Comparison of ENCODE assay signal across 7 mouse cellular contexts in genomic region chr7:27480927-27481626, GRCm38 (mm10). TPM values are rescaled to one million over a fixed set of nuclear protein-coding genes. Genes with fewer than 3 reads are reported as not detected.
DNase-seq lines count a peak whose midpoint lies in the region; ATAC-seq and TF ChIP-seq lines count a peak whose summit lies in the region.

No protein-coding gene starts in this region.

- no peak for TF ChIP-seq POLR2A in lung, adult 2 months (IDR thresholded peaks at IDR 0.05; ENCODE audit: borderline replicate concordance, extremely low read depth, low read depth, low read length)

- H3K9ac ChIP-seq in embryonic facial prominence, embryonic 14.5 days (ENCODE audit: low read depth, low read length) = peak overlapping the region; percentile 56
- H3K9ac ChIP-seq in kidney, postnatal 0 days (ENCODE audit: low read depth, low read length) = peak overlapping the region; percentile 46
- H3K9ac ChIP-seq in neural tube, embryonic 15.5 days (replicated peaks) = peak overlapping the region; percentile 38; the same call in 1 of the 2 replicates

- peaks cover 12% of the 10 kb centered on the region for H3K36me3 ChIP-seq in embryonic facial prominence, embryonic 14.5 days (ENCODE audit: control insufficient read depth, insufficient read depth, low read length)
- H3K36me3 ChIP-seq in kidney, postnatal 0 days (ENCODE audit: insufficient read depth, low read length) = peaks cover 1% of the 10 kb centered on the region; the same call in 1 of the 2 replicates
- H3K36me3 ChIP-seq in neural tube, embryonic 15.5 days = 0 out of 2 replicates have a peak, but pooled peaks cover 3% of the 10 kb centered on the region

- H3K4me3 ChIP-seq in lung, adult 2 months (replicated peaks; ENCODE audit: extremely low read depth, low read depth, low read length) = peak overlapping the region; percentile 9
- peak overlapping the region; percentile 30 for H3K4me3 ChIP-seq in embryonic facial prominence, embryonic 14.5 days (ENCODE audit: low read depth, low read length)
- H3K4me3 ChIP-seq in kidney, postnatal 0 days (replicated peaks; ENCODE audit: low read depth, low read length) = peak overlapping the region; percentile 29
- peak overlapping the region; percentile 30 for H3K4me3 ChIP-seq in neural tube, embryonic 15.5 days (replicated peaks)

- no peak for TF ChIP-seq CTCF in lung, adult 2 months (IDR thresholded peaks at IDR 0.05; ENCODE audit: insufficient read depth, low read length)
- no peak for TF ChIP-seq CTCF in kidney, postnatal 0 days (IDR thresholded peaks at IDR 0.05; ENCODE audit: low read depth)

- DNase-seq in lung, adult 2 months = no peak
- no peak for DNase-seq in lung, adult 18-20 months
- DNase-seq in embryonic facial prominence, embryonic 14.5 days (ENCODE audit: low spot score) = no peak
- DNase-seq in kidney, postnatal 0 days (ENCODE audit: low spot score) = no peak
- DNase-seq in adrenal gland, postnatal 36 days = no peak
- DNase-seq in gastrocnemius, postnatal 25 days = no peak

- H3K27me3 ChIP-seq in embryonic facial prominence, embryonic 14.5 days (replicated peaks; ENCODE audit: control insufficient read depth, insufficient read depth, low read length) = no peaks in the 10 kb centered on the region
- no peaks in the 10 kb centered on the region for H3K27me3 ChIP-seq in kidney, postnatal 0 days (ENCODE audit: insufficient read depth, low read length)
- no peaks in the 10 kb centered on the region for H3K27me3 ChIP-seq in neural tube, embryonic 15.5 days (replicated peaks)

- H3K27ac ChIP-seq in embryonic facial prominence, embryonic 14.5 days (replicated peaks; ENCODE audit: low read depth, low read length) = peak overlapping the region; percentile 84
- peak overlapping the region; percentile 85 for H3K27ac ChIP-seq in kidney, postnatal 0 days
- peak overlapping the region; percentile 54; the same call in 1 of the 2 replicates for H3K27ac ChIP-seq in neural tube, embryonic 15.5 days (replicated peaks)

- H3K4me1 ChIP-seq in lung, adult 2 months (ENCODE audit: control insufficient read depth, insufficient read depth, low read length) = no peaks in the 10 kb centered on the region
- peaks cover 7% of the 10 kb centered on the region for H3K4me1 ChIP-seq in embryonic facial prominence, embryonic 14.5 days (ENCODE audit: control insufficient read depth, insufficient read depth, low read length)
- H3K4me1 ChIP-seq in kidney, postnatal 0 days (replicated peaks; ENCODE audit: insufficient read depth, low read length) = peaks cover 9% of the 10 kb centered on the region; the same call in 1 of the 2 replicates
- peaks cover 8% of the 10 kb centered on the region for H3K4me1 ChIP-seq in neural tube, embryonic 15.5 days

- H3K4me2 ChIP-seq in embryonic facial prominence, embryonic 14.5 days (ENCODE audit: low read depth, low read length) = peak overlapping the region; percentile 66
- peak overlapping the region; percentile 59 for H3K4me2 ChIP-seq in kidney, postnatal 0 days (ENCODE audit: low read length)
- peak overlapping the region; percentile 65 for H3K4me2 ChIP-seq in neural tube, embryonic 15.5 days

- no peaks in the 10 kb centered on the region for H3K9me3 ChIP-seq in embryonic facial prominence, embryonic 14.5 days (ENCODE audit: control insufficient read depth, low read length)
- no peaks in the 10 kb centered on the region for H3K9me3 ChIP-seq in kidney, postnatal 0 days (replicated peaks; ENCODE audit: low read length)
- no peaks in the 10 kb centered on the region for H3K9me3 ChIP-seq in neural tube, embryonic 15.5 days (replicated peaks)

- no peak; the same call in 1 of the 2 replicates for ATAC-seq in embryonic facial prominence, embryonic 14.5 days (ENCODE audit: low read depth)
- no peak for ATAC-seq in kidney, postnatal 0 days (replicated peaks; ENCODE audit: low FRiP score, low read depth)
- ATAC-seq in neural tube, embryonic 15.5 days (ENCODE audit: low FRiP score) = no peak

- 15% methylated on average over 11 of the region's 11 CpGs for WGBS in lung, adult 2 months
- 5% methylated on average over 10 of the region's 11 CpGs for WGBS in embryonic facial prominence, embryonic 14.5 days
- 12% methylated on average over 11 of the region's 11 CpGs for WGBS in kidney, postnatal 0 days
- 11% methylated on average over 11 of the region's 11 CpGs for WGBS in neural tube, embryonic 15.5 days

RNA-seq across cellular contexts. Expression of gene Sertad1, which starts 5.6 kb away (rescaled TPM):
- 50.7 and 56.1 TPM in 2 replicates for polyA plus RNA-seq in lung, adult 2 months (2012; rRNA removed)
- 32.6 and 34.7 TPM in 2 replicates for polyA plus RNA-seq in embryonic facial prominence, embryonic 14.5 days (2014; fragmentation: Nextera tagmentation; extraction: Ambion mirVana)
- polyA plus RNA-seq in kidney, postnatal 0 days (2015; fragmentation: Nextera tagmentation; extraction: Ambion mirVana) = 41.6 and 44.3 TPM in 2 replicates
- 11.6 and 15.8 TPM in 2 replicates for polyA plus RNA-seq in neural tube, embryonic 15.5 days (2015; fragmentation: Nextera tagmentation; extraction: Ambion mirVana)
- total RNA-seq in adrenal gland, postnatal 36 days (2021) = 10 to 100 TPM; 30.0 to 38.4 TPM
- total RNA-seq in gastrocnemius, postnatal 25 days (2021) = 1 to 10 TPM; 6.8 to 7.5 TPM

RNA-seq across cellular contexts. Expression of gene Sertad3, which starts 7.5 kb away (rescaled TPM):
- 10.2 and 10.5 TPM in 2 replicates for polyA plus RNA-seq in lung, adult 2 months (2012; rRNA removed)
- polyA plus RNA-seq in embryonic facial prominence, embryonic 14.5 days (2014; fragmentation: Nextera tagmentation; extraction: Ambion mirVana) = 31.3 and 31.9 TPM in 2 replicates
- polyA plus RNA-seq in kidney, postnatal 0 days (2015; fragmentation: Nextera tagmentation; extraction: Ambion mirVana) = 24.0 and 25.3 TPM in 2 replicates
- polyA plus RNA-seq in neural tube, embryonic 15.5 days (2015; fragmentation: Nextera tagmentation; extraction: Ambion mirVana) = 8.8 and 11.0 TPM in 2 replicates
- total RNA-seq in adrenal gland, postnatal 36 days (2021) = 10 to 100 TPM; 15.9 to 16.3 TPM
- total RNA-seq in gastrocnemius, postnatal 25 days (2021) = 1 to 10 TPM; 3.8 to 7.3 TPM

RNA-seq across cellular contexts. Expression of gene Prx, which starts 18.0 kb away (rescaled TPM):
- polyA plus RNA-seq in lung, adult 2 months (2012; rRNA removed) = 62.0 and 67.4 TPM in 2 replicates
- polyA plus RNA-seq in embryonic facial prominence, embryonic 14.5 days (2014; fragmentation: Nextera tagmentation; extraction: Ambion mirVana) = 2.5 and 2.9 TPM in 2 replicates
- 4.1 and 4.7 TPM in 2 replicates for polyA plus RNA-seq in kidney, postnatal 0 days (2015; fragmentation: Nextera tagmentation; extraction: Ambion mirVana)
- 2.0 and 2.4 TPM in 2 replicates for polyA plus RNA-seq in neural tube, embryonic 15.5 days (2015; fragmentation: Nextera tagmentation; extraction: Ambion mirVana)
- total RNA-seq in adrenal gland, postnatal 36 days (2021) = 1 to 10 TPM; 2.1 to 3.2 TPM
- total RNA-seq in gastrocnemius, postnatal 25 days (2021) = 10 to 100 TPM; 11.6 to 13.0 TPM

RNA-seq across cellular contexts. Expression of gene Blvrb, which starts 33.3 kb away (rescaled TPM):
- 71.6 and 78.8 TPM in 2 replicates for polyA plus RNA-seq in lung, adult 2 months (2012; rRNA removed)
- 67.3 and 75.2 TPM in 2 replicates for polyA plus RNA-seq in embryonic facial prominence, embryonic 14.5 days (2014; fragmentation: Nextera tagmentation; extraction: Ambion mirVana)
- 33.4 and 40.1 TPM in 2 replicates for polyA plus RNA-seq in kidney, postnatal 0 days (2015; fragmentation: Nextera tagmentation; extraction: Ambion mirVana)
- 24.5 and 26.1 TPM in 2 replicates for polyA plus RNA-seq in neural tube, embryonic 15.5 days (2015; fragmentation: Nextera tagmentation; extraction: Ambion mirVana)
- total RNA-seq in adrenal gland, postnatal 36 days (2021) = 10 to 100 TPM; 42.4 to 45.6 TPM
- 10 to 100 TPM; 11.0 to 17.2 TPM for total RNA-seq in gastrocnemius, postnatal 25 days (2021)

RNA-seq across cellular contexts. Expression of gene Sptbn4, which starts 33.6 kb away (rescaled TPM):
- 0.05 and 0.13 TPM in 2 replicates for polyA plus RNA-seq in lung, adult 2 months (2012; rRNA removed)
- polyA plus RNA-seq in embryonic facial prominence, embryonic 14.5 days (2014; fragmentation: Nextera tagmentation; extraction: Ambion mirVana) = 0.39 and 0.40 TPM in 2 replicates
- polyA plus RNA-seq in kidney, postnatal 0 days (2015; fragmentation: Nextera tagmentation; extraction: Ambion mirVana) = 0.17 and 0.28 TPM in 2 replicates
- polyA plus RNA-seq in neural tube, embryonic 15.5 days (2015; fragmentation: Nextera tagmentation; extraction: Ambion mirVana) = 3.7 TPM in 2 replicates
- total RNA-seq in adrenal gland, postnatal 36 days (2021) = under 1 TPM; 0.59 to 0.83 TPM
- total RNA-seq in gastrocnemius, postnatal 25 days (2021) = under 1 TPM in 1 of 2 experiments, not detected in 1; 0.05 TPM

Comparison
In these comparisons a context has a peak if more than half of its experiments do, and no peak if none do; other contexts are left out.
1. RNA of gene Prx, which starts 18.0 kb away (polyA plus RNA-seq): 62.0 to 67.4 TPM in lung, adult 2 months; 4.1 to 4.7 TPM in kidney, postnatal 0 days, 2.5 to 2.9 TPM in embryonic facial prominence, embryonic 14.5 days and 2.0 to 2.4 TPM in neural tube, embryonic 15.5 days; every median in the first group is over 10 times any median in the second.
2. Peak in every context shown above with its lines, with median percentiles within 50 percentile points of each other: H3K4me3 ChIP-seq, H3K27ac ChIP-seq, H3K4me2 ChIP-seq and H3K9ac ChIP-seq.